Mouse (Mus musculus) liver, postnatal 0 days (tissue): ENCODE measurements around the gene Acp2. TPM values are rescaled to one million over a fixed set of nuclear protein-coding genes. Genes with fewer than 3 reads are reported as not detected.

Experiments used
- ATAC-seq: fragments of 200-750 bp; cut with Nextera tagmentation; 2 replicates; pipeline ENCODE4 v1.8.0; 2017; ENCODE audit warnings: mild to moderate bottlenecking, moderate library complexity
- DNase-seq: peaks from one replicate; pipeline ENCODE4 v3.0.0-alpha.2; 2016
- H3K27ac ChIP-seq: fragments of 300-500 bp; sonication (generic); 2 replicates; pipeline ENCODE4 v1.5.1; 2014; ENCODE audit warnings: antibody characterized with exemption, moderate library complexity, mild to moderate bottlenecking, low read depth
- H3K27me3 ChIP-seq: fragments of 300-500 bp; sonication (generic); 2 replicates; pipeline ENCODE4 v1.6.1; 2014; ENCODE audit warnings: low read length, control low read depth, mixed read lengths; ENCODE audit not compliant: insufficient read depth
- H3K36me3 ChIP-seq: fragments of 300-500 bp; sonication (generic); replicated peaks from 2 replicates; pipeline ENCODE4 v1.6.1; 2014; ENCODE audit warnings: mild to moderate bottlenecking, control low read depth, low read length, moderate library complexity, mixed read lengths; ENCODE audit not compliant: insufficient read depth
- H3K4me1 ChIP-seq: fragments of 300-500 bp; sonication (generic); 2 replicates; pipeline ENCODE4 v1.6.1; 2014; ENCODE audit warnings: antibody characterized with exemption, mild to moderate bottlenecking, control low read depth; ENCODE audit not compliant: insufficient read depth
- H3K4me2 ChIP-seq: fragments of 300-500 bp; sonication (generic); 2 replicates; pipeline ENCODE4 v1.6.1; 2014; ENCODE audit warnings: low read depth, mild to moderate bottlenecking, low read length, moderate library complexity, mixed read lengths
- H3K4me3 ChIP-seq: fragments of 300-500 bp; sonication (generic); 2 replicates; pipeline ENCODE4 v1.5.1; 2014; ENCODE audit warnings: low read depth, low read length
- H3K9ac ChIP-seq: fragments of 300-500 bp; sonication (generic); replicated peaks from 2 replicates; pipeline ENCODE4 v1.6.1; 2014; ENCODE audit warnings: mild to moderate bottlenecking, moderate library complexity
- H3K9me3 ChIP-seq: fragments of 300-500 bp; sonication (generic); 2 replicates; pipeline ENCODE4 v1.6.1; 2016; ENCODE audit warnings: mild to moderate bottlenecking, control low read depth, low read length, mixed read lengths
- CTCF ChIP-seq: sonication (generic); IDR thresholded peaks from 2 replicates; pipeline ENCODE4 v1.5.1; 2016; ENCODE audit warnings: antibody characterized with exemption, low read depth
- EP300 ChIP-seq: IDR thresholded peaks from 2 replicates; pipeline ENCODE4 v1.6.1; 2016; ENCODE audit warnings: antibody characterized with exemption, low read depth, mild to moderate bottlenecking
- WGBS: fragments of 180-500 bp; shearing (Covaris S2); extraction: QIAGEN DNeasy Blood & Tissue Kit; methylation state at CpG from one replicate; pipeline ENCODE4 v1.1.7; 2014; ENCODE audit not compliant: insufficient replicate concordance; 5-methylcytosine and 5-hydroxymethylcytosine counted together
- polyA plus RNA-seq: library from polyadenylated mRNA; unstranded; fragments of >200 nt; fragmentation: Nextera tagmentation; extraction: Ambion mirVana; gene quantifications from 2 replicates; pipeline ENCODE4 v1.2.1, GENCODE M21; 2015

The Acp2 gene
- polyA plus RNA-seq, 1 experiment from 2014 or later = 14.1 TPM

- Histone ChIP-seq H3K9ac (no peak overlapping the region), H3K36me3 (no peaks in the 10 kb centered on the region), H3K27me3 (no peaks in the 10 kb centered on the region), H3K4me2 (no peak overlapping the region), H3K4me3 (no peak overlapping the region), H3K9me3 (no peaks in the 10 kb centered on the region), H3K27ac (no peak overlapping the region), H3K4me1 (peaks cover 13% of the 10 kb centered on the region)
- WGBS = 47% methylated on average over 1 of the region's 1 CpGs
- no peak for TF ChIP-seq CTCF
- no peak for TF ChIP-seq EP300
- ATAC-seq = no peak
- DNase-seq = no peak
These were observed 16.5 kb upstream of the Acp2 start for GRCm38 (mm10) chr2:91186208-91186607.

- Histone ChIP-seq H3K9me3 (no peaks in the 10 kb centered on the region), H3K4me1 (peaks cover 6% of the 10 kb centered on the region), H3K27ac (no peak overlapping the region), H3K36me3 (no peaks in the 10 kb centered on the region), H3K9ac (no peak overlapping the region), H3K4me2 (no peak overlapping the region), H3K27me3 (no peaks in the 10 kb centered on the region), H3K4me3 (no peak overlapping the region)
- no peak for ATAC-seq
- TF ChIP-seq EP300 (no peak), CTCF (no peak)
- no peak for DNase-seq
- 53% methylated on average over 4 of the region's 4 CpGs for WGBS
These were observed 15.3 kb upstream of the Acp2 start for GRCm38 (mm10) chr2:91187431-91187830.

- no peaks in the 10 kb centered on the region for H3K36me3 ChIP-seq
- TF ChIP-seq EP300 = no peak
- no peak for TF ChIP-seq CTCF
- WGBS = 81% methylated on average over 16 of the region's 16 CpGs
- H3K9me3 ChIP-seq = no peaks in the 10 kb centered on the region
- no peak overlapping the region for H3K27ac ChIP-seq
- H3K4me2 ChIP-seq = no peak overlapping the region
- DNase-seq (no peak), ATAC-seq (no peak)
- H3K4me1 ChIP-seq = 0 out of 2 replicates have a peak, but pooled peaks cover 5% of the 10 kb centered on the region
- no peak overlapping the region for H3K4me3 ChIP-seq
- no peaks in the 10 kb centered on the region for H3K27me3 ChIP-seq
- H3K9ac ChIP-seq = no peak overlapping the region
These were observed 12.2 kb upstream of the Acp2 start for GRCm38 (mm10) chr2:91190501-91190900.

GRCm38 (mm10) chr2:91194624-91195332, 7.9 kb upstream of the Acp2 start:
- Histone ChIP-seq H3K4me1 (peaks cover 9% of the 10 kb centered on the region; the same call in 1 of the 2 replicates), H3K4me2 (peak overlapping the region; percentile 74), H3K4me3 (peak overlapping the region; percentile 49), H3K9ac (peak overlapping the region; percentile 70), H3K27me3 (no peaks in the 10 kb centered on the region), H3K9me3 (no peaks in the 10 kb centered on the region), H3K36me3 (no peaks in the 10 kb centered on the region), H3K27ac (peak overlapping the region; percentile 91)
- ATAC-seq = peak; percentile 89
- TF ChIP-seq EP300 = no peak
- TF ChIP-seq CTCF = peak; percentile 94
- DNase-seq = peak; percentile 84
- 2% methylated on average over 27 of the region's 27 CpGs for WGBS

GRCm38 (mm10) chr2:91196577-91197001, 6.1 kb upstream of the Acp2 start:
- Histone ChIP-seq H3K27ac (no peak overlapping the region), H3K9ac (no peak overlapping the region), H3K27me3 (no peaks in the 10 kb centered on the region), H3K36me3 (no peaks in the 10 kb centered on the region), H3K4me3 (no peak overlapping the region), H3K4me1 (peaks cover 12% of the 10 kb centered on the region; the same call in 1 of the 2 replicates), H3K9me3 (no peaks in the 10 kb centered on the region), H3K4me2 (no peak overlapping the region)
- no peak for TF ChIP-seq EP300
- no peak for TF ChIP-seq CTCF
- WGBS = 40% methylated on average over 3 of the region's 3 CpGs
- DNase-seq = no peak
- ATAC-seq = no peak

- WGBS = 83% methylated on average over 3 of the region's 3 CpGs
- Histone ChIP-seq H3K27ac (no peak overlapping the region), H3K9ac (no peak overlapping the region), H3K4me1 (peaks cover 24% of the 10 kb centered on the region), H3K4me2 (no peak overlapping the region), H3K4me3 (no peak overlapping the region), H3K36me3 (no peaks in the 10 kb centered on the region), H3K9me3 (no peaks in the 10 kb centered on the region), H3K27me3 (no peaks in the 10 kb centered on the region)
- ATAC-seq (no peak), DNase-seq (no peak)
- TF ChIP-seq CTCF (no peak), EP300 (no peak)
These were observed 3.8 kb upstream of the Acp2 start for GRCm38 (mm10) chr2:91198888-91199287.
